Mouse (Mus musculus): ENCODE measurements around the gene Hectd4.

GRCm38 (mm10) chr5:121236171-121236570, 16.2 kb downstream of the Hectd4 start:
- TF ChIP-seq CTCF (IDR thresholded peaks at IDR 0.05; ENCODE audit: insufficient read depth, low read length) (no peak), POLR2A (IDR thresholded peaks at IDR 0.05; ENCODE audit: borderline replicate concordance, extremely low read depth, low read depth, low read length) (no peak)
